Mouse (Mus musculus): ENCODE measurements around the gene Smarcd3. TPM values are rescaled to one million over a fixed set of nuclear protein-coding genes. Genes with fewer than 3 reads are reported as not detected.

Smarcd3 gene
- polyA plus RNA-seq (2015; fragmentation: Nextera tagmentation; extraction: Ambion mirVana): 47.4 and 48.3 TPM in 2 replicates

DNA sequence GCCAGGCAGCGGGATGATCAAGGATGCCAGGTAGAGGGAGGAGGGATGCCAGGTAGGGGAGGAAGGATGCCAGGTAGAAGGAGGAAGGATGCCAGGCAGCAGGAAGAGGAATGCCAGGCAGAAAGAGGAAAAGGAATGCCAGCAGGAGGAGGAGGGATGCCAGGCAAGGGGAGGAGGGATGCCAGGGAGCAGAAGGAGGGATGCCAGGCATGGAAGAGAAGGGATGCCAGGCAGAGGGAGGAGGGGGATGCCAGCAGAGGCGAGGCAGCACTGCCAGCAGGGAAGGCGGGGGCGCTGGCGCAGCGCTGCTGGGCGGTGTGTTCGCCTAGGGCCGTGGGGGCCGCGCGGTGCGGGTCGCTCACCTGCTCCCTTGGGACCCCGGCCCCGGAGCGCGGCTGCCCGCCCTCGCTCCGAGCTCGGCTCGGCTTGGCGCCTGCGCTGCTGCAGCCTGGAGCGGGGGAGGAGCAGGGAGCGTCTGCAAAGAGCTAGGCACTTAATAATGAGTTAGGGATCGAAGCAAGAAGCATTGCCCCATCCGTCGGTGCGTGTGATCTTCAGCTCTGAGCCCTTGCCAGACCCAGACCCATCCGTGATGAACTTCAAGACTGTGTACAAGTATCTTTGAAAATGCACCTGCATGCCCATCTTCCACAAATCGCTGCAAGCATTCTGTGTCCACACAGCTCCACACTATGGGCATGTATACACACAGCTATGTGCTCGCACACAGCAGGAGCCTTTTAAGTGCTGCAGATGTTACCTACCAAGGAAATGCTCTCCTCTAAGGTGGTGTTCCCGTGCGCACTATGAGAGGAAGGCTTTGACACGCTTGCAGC is at the start of gene Smarcd3:
Gene Smarcd3 (minus strand): TSS at position 426 of the 836 bp plus-strand sequence.
- peak within 1 kb of the TSS; percentile 89 for H3K4me2 ChIP-seq (ENCODE audit: low read depth, low read length)
- H3K27ac ChIP-seq (ENCODE audit: low read length): no peak within 1 kb of the TSS
- 3% methylated on average over 37 of the region's 37 CpGs for WGBS
- 0 out of 2 replicates have a peak, but pooled peaks have one; percentile 37 for ATAC-seq (replicated peaks; ENCODE audit: extremely low read depth, insufficient read depth, low FRiP score)
- H3K27me3 ChIP-seq (ENCODE audit: control insufficient read depth, insufficient read depth, low read length): peaks cover 18% of the 10 kb centered on the region
- H3K9ac ChIP-seq (ENCODE audit: low read length): peak within 1 kb of the TSS; percentile 71
- H3K9me3 ChIP-seq (replicated peaks; ENCODE audit: control insufficient read depth, low read length): no peaks in the 10 kb centered on the region
- peaks cover 10% of the 10 kb centered on the region for H3K4me1 ChIP-seq (ENCODE audit: control insufficient read depth, insufficient read depth, low read length)
- no peaks in the 10 kb centered on the region for H3K36me3 ChIP-seq (ENCODE audit: control insufficient read depth, insufficient read depth)
- H3K4me3 ChIP-seq (ENCODE audit: low read length): peak within 1 kb of the TSS; percentile 57

DNA sequence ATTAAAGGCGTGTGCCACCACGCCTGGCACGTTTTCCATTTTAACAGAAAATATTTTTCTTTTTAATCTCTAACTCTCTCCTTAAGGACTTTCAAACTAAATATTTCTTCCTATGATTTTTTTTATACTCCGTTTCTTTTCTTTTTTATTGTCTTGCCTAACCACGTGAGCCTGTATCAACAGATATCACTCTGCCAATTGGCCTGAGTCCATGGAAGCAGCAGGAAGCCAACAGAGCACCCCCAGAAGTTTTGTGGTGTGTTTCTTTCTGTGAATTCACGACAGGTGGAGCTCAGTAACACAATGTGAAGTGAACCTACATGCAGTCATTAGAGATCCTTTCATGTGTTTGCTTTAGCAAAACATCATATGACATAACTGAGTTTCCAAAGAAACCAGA is 37.2 kb upstream of the Smarcd3 start:
- H3K4me2 ChIP-seq (ENCODE audit: low read depth, low read length): no peak overlapping the region
- H3K27ac ChIP-seq (ENCODE audit: low read length): no peak overlapping the region
- ATAC-seq (replicated peaks; ENCODE audit: extremely low read depth, insufficient read depth, low FRiP score): no peak
- no peaks in the 10 kb centered on the region for H3K9me3 ChIP-seq (replicated peaks; ENCODE audit: control insufficient read depth, low read length)
- no peak overlapping the region for H3K4me3 ChIP-seq (ENCODE audit: low read length)
- H3K27me3 ChIP-seq (ENCODE audit: control insufficient read depth, insufficient read depth, low read length): no peaks in the 10 kb centered on the region
- no peak overlapping the region for H3K9ac ChIP-seq (ENCODE audit: low read length)
- 65% methylated on average over 6 of the region's 6 CpGs for WGBS
- H3K36me3 ChIP-seq (ENCODE audit: control insufficient read depth, insufficient read depth): no peaks in the 10 kb centered on the region
- no peaks in the 10 kb centered on the region for H3K4me1 ChIP-seq (ENCODE audit: control insufficient read depth, insufficient read depth, low read length)

DNA sequence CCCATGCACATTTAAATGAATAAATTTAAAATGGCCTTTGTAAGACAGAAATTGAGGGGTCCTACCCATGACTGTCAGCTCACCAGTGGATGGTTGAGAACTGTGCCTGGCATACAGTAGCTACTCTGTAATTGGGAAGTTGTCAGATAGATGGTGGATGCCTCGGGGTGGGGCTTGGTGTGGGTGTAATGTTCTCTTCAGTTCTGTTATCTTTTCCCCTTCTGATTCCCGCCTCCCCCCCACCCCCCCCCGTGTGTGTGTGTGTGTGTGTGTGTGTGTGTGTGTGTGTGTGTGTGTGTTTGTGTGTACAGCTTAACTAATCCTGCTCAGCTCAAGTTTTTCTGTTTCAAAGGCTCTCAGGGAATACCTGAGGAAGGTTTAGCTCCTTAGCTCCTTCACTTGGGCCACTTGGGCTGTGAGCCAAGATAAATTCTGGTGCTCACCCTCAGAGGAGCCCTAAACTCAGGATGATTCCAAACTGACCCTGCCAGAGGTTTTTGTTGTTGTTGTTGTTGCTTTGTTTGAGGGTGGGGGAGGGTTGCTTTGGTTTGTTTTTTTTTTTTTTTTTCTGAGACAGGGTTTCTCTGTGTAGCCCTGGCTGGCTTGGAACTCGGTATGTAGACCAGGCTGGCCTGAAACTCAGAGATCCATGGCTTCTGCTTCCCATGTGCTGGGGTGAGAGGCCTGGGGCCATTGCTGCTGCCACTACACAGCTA is 35.7 kb upstream of the Smarcd3 start:
- Histone ChIP-seq H3K4me2 (ENCODE audit: low read depth, low read length) (no peak overlapping the region), H3K4me1 (ENCODE audit: control insufficient read depth, insufficient read depth, low read length) (no peaks in the 10 kb centered on the region; the same call in 1 of the 2 replicates), H3K9ac (ENCODE audit: low read length) (no peak overlapping the region), H3K27ac (ENCODE audit: low read length) (no peak overlapping the region), H3K36me3 (ENCODE audit: control insufficient read depth, insufficient read depth) (no peaks in the 10 kb centered on the region), H3K4me3 (ENCODE audit: low read length) (no peak overlapping the region), H3K27me3 (ENCODE audit: control insufficient read depth, insufficient read depth, low read length) (no peaks in the 10 kb centered on the region), H3K9me3 (replicated peaks; ENCODE audit: control insufficient read depth, low read length) (no peaks in the 10 kb centered on the region)
- 59% methylated on average over 3 of the region's 4 CpGs for WGBS
- ATAC-seq (replicated peaks; ENCODE audit: extremely low read depth, insufficient read depth, low FRiP score): no peak

DNA sequence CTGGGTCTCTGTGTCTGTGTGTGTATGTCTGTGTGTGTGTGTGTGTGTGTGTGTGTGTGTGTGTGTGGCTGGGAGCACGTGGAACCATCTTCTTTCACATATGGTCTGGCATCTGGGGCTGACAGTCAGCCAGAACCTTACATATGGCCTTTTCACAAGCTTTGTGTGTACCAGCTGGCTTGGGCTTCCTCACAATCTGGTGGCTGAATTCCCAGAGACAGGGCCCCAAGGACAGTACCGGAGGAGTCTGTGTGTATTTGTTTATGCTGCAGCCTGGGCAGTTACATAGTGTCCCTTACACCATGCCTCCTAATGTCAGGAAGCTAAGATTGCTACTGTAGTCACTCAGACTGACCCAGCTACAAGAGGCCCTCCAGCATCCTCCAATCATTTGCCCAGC is 32.9 kb upstream of the Smarcd3 start:
- no peak overlapping the region for H3K4me3 ChIP-seq (ENCODE audit: low read length)
- no peak overlapping the region for H3K4me2 ChIP-seq (ENCODE audit: low read depth, low read length)
- no peaks in the 10 kb centered on the region; the same call in 1 of the 2 replicates for H3K4me1 ChIP-seq (ENCODE audit: control insufficient read depth, insufficient read depth, low read length)
- no peaks in the 10 kb centered on the region for H3K36me3 ChIP-seq (ENCODE audit: control insufficient read depth, insufficient read depth)
- WGBS: 58% methylated on average over 2 of the region's 2 CpGs
- no peak overlapping the region for H3K27ac ChIP-seq (ENCODE audit: low read length)
- H3K9ac ChIP-seq (ENCODE audit: low read length): no peak overlapping the region
- ATAC-seq (replicated peaks; ENCODE audit: extremely low read depth, insufficient read depth, low FRiP score): no peak
- no peaks in the 10 kb centered on the region for H3K27me3 ChIP-seq (ENCODE audit: control insufficient read depth, insufficient read depth, low read length)
- no peaks in the 10 kb centered on the region for H3K9me3 ChIP-seq (replicated peaks; ENCODE audit: control insufficient read depth, low read length)

DNA sequence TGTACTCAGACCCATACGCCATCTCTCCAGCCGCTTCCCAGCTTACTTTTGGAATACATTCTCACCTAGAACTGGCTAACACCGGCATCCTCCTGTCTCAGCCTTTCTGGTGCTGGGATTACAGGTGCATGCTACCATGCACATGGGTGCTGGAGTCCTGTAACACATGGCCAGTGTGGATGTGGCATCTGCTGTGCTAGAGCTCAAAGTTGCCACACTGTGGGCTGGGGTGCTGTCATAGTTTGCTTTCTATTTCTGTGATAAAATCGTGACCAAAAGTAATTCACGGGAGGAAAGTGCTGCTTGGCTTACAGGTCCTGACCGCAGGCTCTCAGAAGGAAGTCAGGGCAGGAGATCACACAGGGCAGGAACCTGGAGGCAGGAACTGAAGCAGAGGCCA is 30.3 kb upstream of the Smarcd3 start:
- Histone ChIP-seq H3K27me3 (ENCODE audit: control insufficient read depth, insufficient read depth, low read length) (no peaks in the 10 kb centered on the region; the same call in 1 of the 2 replicates), H3K36me3 (ENCODE audit: control insufficient read depth, insufficient read depth) (no peaks in the 10 kb centered on the region), H3K9ac (ENCODE audit: low read length) (no peak overlapping the region), H3K4me2 (ENCODE audit: low read depth, low read length) (no peak overlapping the region), H3K4me1 (ENCODE audit: control insufficient read depth, insufficient read depth, low read length) (no peaks in the 10 kb centered on the region; the same call in 1 of the 2 replicates), H3K4me3 (ENCODE audit: low read length) (no peak overlapping the region), H3K27ac (ENCODE audit: low read length) (no peak overlapping the region), H3K9me3 (replicated peaks; ENCODE audit: control insufficient read depth, low read length) (no peaks in the 10 kb centered on the region)
- no peak for ATAC-seq (replicated peaks; ENCODE audit: extremely low read depth, insufficient read depth, low FRiP score)
- WGBS: 86% methylated on average over 6 of the region's 6 CpGs

DNA sequence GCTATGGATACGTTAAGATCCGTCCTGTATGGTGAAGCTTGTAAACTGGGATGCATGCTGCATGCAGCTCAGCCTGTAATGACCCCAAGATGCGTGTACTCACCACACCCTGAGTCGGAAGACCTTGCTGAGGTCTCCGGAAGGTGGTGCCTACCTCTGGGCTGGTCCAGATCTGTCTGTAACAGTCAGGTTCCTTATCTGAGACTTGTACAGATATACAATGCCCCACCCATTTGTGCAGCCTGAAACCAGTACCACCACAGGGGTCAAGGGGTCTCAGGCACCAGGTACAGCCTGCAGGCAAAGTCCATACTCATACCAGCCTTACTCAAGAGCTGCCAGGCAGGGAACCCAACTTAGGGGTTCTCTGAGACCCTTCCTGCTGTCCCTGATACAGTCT is 28.6 kb upstream of the Smarcd3 start:
- no peak for ATAC-seq (replicated peaks; ENCODE audit: extremely low read depth, insufficient read depth, low FRiP score)

DNA sequence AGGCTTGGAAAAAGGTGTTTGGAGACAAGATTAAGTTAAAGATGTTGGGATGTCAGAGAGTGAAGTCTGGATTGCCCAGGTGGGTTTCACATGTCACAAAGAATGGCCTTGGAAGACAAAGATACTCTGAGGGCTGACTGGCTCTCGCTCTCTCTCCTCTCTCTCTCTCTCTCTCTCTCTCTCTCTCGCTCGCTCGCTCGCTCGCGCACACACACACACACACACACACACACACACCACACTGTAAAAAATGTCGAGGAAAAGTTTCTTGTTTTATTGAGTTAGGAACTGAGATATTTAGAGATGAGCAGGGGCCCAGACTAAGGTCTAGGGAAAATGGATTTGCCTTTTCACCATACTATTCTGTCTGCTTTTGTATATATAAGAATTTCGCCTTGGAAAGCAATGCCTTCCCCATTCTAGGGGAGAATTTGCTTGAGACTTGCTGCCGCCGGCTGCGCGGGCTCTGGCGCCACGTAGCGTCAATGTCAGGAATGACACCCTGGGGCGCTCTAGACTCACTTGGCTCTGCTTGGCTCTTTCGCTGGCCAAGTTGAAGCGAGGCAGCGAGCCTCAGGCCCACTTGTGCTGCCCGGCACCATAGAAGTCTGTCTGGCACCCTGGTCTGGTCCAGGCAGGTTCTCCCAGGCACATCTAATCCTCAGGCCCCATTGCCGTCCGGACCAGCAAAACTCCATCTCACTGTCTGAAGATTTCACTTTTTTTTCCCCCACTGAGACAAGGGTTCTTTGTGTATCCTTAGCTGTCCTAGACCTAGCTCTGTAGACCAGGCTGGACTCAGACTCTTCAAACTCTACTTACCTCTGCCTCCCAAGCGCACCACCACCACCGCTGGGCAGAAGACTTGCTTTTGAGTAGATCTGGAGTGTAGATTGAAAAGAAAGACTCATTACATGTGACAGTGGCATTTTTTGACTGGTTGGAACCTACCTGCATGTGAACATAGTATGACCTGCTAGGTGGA is 27.8 kb upstream of the Smarcd3 start:
- WGBS: 26% methylated on average over 25 of the region's 25 CpGs
- Histone ChIP-seq H3K27me3 (ENCODE audit: control insufficient read depth, insufficient read depth, low read length) (no peaks in the 10 kb centered on the region; the same call in 1 of the 2 replicates), H3K4me2 (ENCODE audit: low read depth, low read length) (no peak overlapping the region), H3K4me3 (ENCODE audit: low read length) (no peak overlapping the region), H3K36me3 (ENCODE audit: control insufficient read depth, insufficient read depth) (no peaks in the 10 kb centered on the region), H3K9ac (ENCODE audit: low read length) (no peak overlapping the region), H3K27ac (ENCODE audit: low read length) (no peak overlapping the region), H3K4me1 (ENCODE audit: control insufficient read depth, insufficient read depth, low read length) (no peaks in the 10 kb centered on the region; the same call in 1 of the 2 replicates), H3K9me3 (replicated peaks; ENCODE audit: control insufficient read depth, low read length) (no peaks in the 10 kb centered on the region)
- ATAC-seq (replicated peaks; ENCODE audit: extremely low read depth, insufficient read depth, low FRiP score): peak; percentile 53; the same call in 1 of the 2 replicates

More for the DNA sequence above, 28.6 kb upstream of the Smarcd3 start:
- no peak overlapping the region for H3K4me2 ChIP-seq (ENCODE audit: low read depth, low read length)
- H3K4me1 ChIP-seq (ENCODE audit: control insufficient read depth, insufficient read depth, low read length): no peaks in the 10 kb centered on the region; the same call in 1 of the 2 replicates
- H3K4me3 ChIP-seq (ENCODE audit: low read length): no peak overlapping the region
- 84% methylated on average over 5 of the region's 5 CpGs for WGBS
- H3K9me3 ChIP-seq (replicated peaks; ENCODE audit: control insufficient read depth, low read length): no peaks in the 10 kb centered on the region
- no peak overlapping the region for H3K9ac ChIP-seq (ENCODE audit: low read length)
- H3K36me3 ChIP-seq (ENCODE audit: control insufficient read depth, insufficient read depth): no peaks in the 10 kb centered on the region
- no peak overlapping the region for H3K27ac ChIP-seq (ENCODE audit: low read length)
- H3K27me3 ChIP-seq (ENCODE audit: control insufficient read depth, insufficient read depth, low read length): no peaks in the 10 kb centered on the region; the same call in 1 of the 2 replicates

DNA sequence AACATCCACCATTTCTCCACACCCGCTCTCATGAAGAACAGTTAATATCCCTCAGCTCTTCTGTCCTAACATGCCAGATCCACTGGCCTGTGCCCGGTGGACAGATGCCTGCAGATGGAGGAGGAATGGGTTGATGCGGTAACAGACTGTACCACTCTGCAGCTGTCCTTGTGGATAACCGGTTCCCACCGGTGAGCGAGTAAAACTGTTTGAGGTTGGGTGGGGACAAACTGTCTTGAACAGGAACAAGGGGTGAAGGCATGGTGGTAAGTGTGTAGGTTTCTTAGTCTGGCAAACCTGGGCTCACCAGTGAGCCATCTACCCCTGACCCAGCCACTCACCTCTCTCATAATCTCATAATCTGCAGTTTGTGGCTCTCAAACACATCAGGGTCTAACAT is 27.1 kb upstream of the Smarcd3 start:
- WGBS: 70% methylated on average over 6 of the region's 6 CpGs
- no peak for ATAC-seq (replicated peaks; ENCODE audit: extremely low read depth, insufficient read depth, low FRiP score)
- Histone ChIP-seq H3K4me1 (ENCODE audit: control insufficient read depth, insufficient read depth, low read length) (no peaks in the 10 kb centered on the region; the same call in 1 of the 2 replicates), H3K36me3 (ENCODE audit: control insufficient read depth, insufficient read depth) (no peaks in the 10 kb centered on the region), H3K9ac (ENCODE audit: low read length) (no peak overlapping the region), H3K27me3 (ENCODE audit: control insufficient read depth, insufficient read depth, low read length) (no peaks in the 10 kb centered on the region; the same call in 1 of the 2 replicates), H3K27ac (ENCODE audit: low read length) (no peak overlapping the region), H3K9me3 (replicated peaks; ENCODE audit: control insufficient read depth, low read length) (no peaks in the 10 kb centered on the region), H3K4me2 (ENCODE audit: low read depth, low read length) (no peak overlapping the region), H3K4me3 (ENCODE audit: low read length) (no peak overlapping the region)

Data from heart, embryonic 16.5 days (tissue).